Mouse (Mus musculus) telencephalon, adult 2 months (tissue): ENCODE measurements at regions not wholly inside any gene's neighbourhood (a gene's known extent, or its start where the extent isn't known, plus 50 kb on each side); places are given as distances from the start of the nearest gene placed in this dataset.

ENCODE experiments used
- DNase-seq: peaks from one replicate; pipeline ENCODE4 v3.0.0-alpha.2; 2011; ENCODE audit warnings: low read depth, low spot score

- DNase-seq, result peak; percentile 60
Observed at GRCm38 (mm10) chr8:41713634-41714330, 296.9 kb upstream of the Frg1 start.

DNA sequence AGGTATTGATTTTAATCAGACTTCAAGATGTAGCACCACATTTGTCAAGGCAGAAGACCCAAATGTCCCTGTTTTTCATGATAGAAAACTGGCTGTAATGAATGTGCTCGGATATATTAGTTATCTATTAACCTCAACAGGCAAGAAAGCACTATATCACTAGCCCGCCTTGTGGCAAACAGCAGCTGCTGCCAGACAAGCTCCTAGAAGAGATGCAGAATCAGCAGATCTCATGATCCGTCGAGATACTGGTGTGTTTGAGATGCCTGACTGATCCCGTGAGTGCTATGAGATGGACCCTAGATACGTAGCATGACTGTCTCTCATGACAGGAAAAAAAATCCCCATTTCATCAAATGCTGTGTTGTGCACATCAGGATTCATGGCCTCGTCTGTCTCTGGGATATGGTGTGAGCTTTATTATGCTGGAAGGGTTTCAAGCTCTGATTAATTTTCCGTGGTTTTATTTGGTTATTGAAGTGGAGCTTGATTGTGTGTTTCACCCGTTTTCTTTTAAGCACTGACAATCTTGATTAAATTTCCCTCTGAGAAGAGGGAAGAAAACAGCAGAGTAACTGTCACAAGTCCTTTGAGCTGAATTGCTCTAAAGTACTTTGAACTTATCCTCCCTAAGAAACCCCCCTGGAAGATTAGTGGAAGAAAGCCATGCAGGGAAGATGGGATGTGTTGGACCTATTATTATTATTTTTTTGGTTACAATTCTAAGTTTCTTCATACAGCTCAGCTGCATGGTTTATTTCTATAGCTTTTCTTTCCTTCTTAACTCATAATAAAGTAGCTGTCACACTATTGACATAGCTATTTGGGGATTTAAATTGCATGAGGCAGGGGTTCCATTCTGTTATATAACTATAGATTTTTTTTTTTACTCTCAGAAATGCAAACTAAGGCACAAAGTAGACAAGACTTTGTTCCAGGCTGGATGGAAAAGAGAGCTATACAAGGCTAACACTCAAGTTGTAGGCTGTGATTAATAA is 287.4 kb upstream of the Frg1 start:
- no peak for DNase-seq
